Mouse (Mus musculus): ENCODE results near the gene Zfp853.

DNA sequence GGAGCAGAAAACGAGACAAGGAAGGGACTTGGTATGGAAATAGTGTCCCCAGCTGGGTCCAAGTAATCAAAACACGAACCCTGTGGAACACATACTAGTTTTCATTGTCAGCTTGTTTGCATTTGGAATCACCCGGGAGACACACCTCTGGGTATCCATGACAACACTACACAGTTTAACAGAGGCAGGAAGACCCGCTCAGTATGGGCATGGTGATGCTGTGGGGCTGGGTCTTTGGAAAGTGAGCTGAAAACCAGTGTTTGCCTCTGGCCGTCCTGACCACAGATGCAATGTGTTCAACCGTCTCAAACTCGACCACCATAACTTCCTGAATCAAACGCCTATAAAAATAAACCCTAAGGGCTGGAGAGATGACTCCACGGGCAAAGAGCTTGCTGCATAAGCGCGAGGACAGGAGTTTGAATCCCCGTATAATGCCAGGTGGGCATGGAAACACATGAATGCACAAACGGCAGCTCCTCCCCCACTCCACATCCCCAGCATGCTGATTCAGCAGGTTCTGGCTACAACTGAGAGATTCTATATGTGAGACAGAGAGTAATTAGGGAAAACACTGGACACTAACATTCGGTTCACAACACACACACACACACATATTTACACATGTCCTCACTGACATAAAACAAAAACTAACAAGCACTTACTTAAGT, 41.1 kb upstream of the Zfp853 start:
- TF ChIP-seq CTCF (IDR thresholded peaks at IDR 0.05; ENCODE audit: low read depth, low read length) (no peak), POLR2A (IDR thresholded peaks at IDR 0.05; ENCODE audit: insufficient read depth, low read length) (no peak)

All from ES-Bruce4 (cell line).